Mouse (Mus musculus): ENCODE results near the gene Kif26b.
A peak's percentile ranks its signal among the peaks of the same experiment; 100 is the strongest.

Kif26b gene

GRCm38 (mm10) chr1:178664271-178664969 is 135.5 kb downstream of the Kif26b start:
- DNase-seq (ENCODE audit: low read depth), result no peak

GRCm38 (mm10) chr1:178666524-178666923 is 137.6 kb downstream of the Kif26b start:
- DNase-seq (ENCODE audit: low read depth), result no peak

- no peak for DNase-seq (ENCODE audit: low read depth)
These were observed 138.9 kb downstream of the Kif26b start for GRCm38 (mm10) chr1:178667808-178668207.

GRCm38 (mm10) chr1:178668907-178669306 is 140.0 kb downstream of the Kif26b start:
- DNase-seq (ENCODE audit: low read depth), result no peak

- no peak for DNase-seq (ENCODE audit: low read depth)
These were observed 144.1 kb downstream of the Kif26b start for GRCm38 (mm10) chr1:178673051-178673450.

- no peak for DNase-seq (ENCODE audit: low read depth)
These were observed 144.6 kb downstream of the Kif26b start for GRCm38 (mm10) chr1:178673506-178673905.

GRCm38 (mm10) chr1:178675542-178676252 is 146.8 kb downstream of the Kif26b start:
- DNase-seq (ENCODE audit: low read depth), result no peak

GRCm38 (mm10) chr1:178677160-178677559 is 148.2 kb downstream of the Kif26b start:
- DNase-seq (ENCODE audit: low read depth), result no peak

- DNase-seq (ENCODE audit: low read depth), result no peak
These were observed 148.8 kb downstream of the Kif26b start for GRCm38 (mm10) chr1:178677630-178678221.

- DNase-seq (ENCODE audit: low read depth), result no peak
These were observed 154.7 kb downstream of the Kif26b start for GRCm38 (mm10) chr1:178683631-178684030.

- no peak for DNase-seq (ENCODE audit: low read depth)
These were observed 156.2 kb downstream of the Kif26b start for GRCm38 (mm10) chr1:178684991-178685680.

GRCm38 (mm10) chr1:178686881-178687280 is 158.0 kb downstream of the Kif26b start:
- DNase-seq (ENCODE audit: low read depth), result no peak

- no peak for DNase-seq (ENCODE audit: low read depth)
These were observed 160.6 kb downstream of the Kif26b start for GRCm38 (mm10) chr1:178689512-178689911.

- no peak for DNase-seq (ENCODE audit: low read depth)
These were observed 162.8 kb downstream of the Kif26b start for GRCm38 (mm10) chr1:178691679-178692078.

- no peak for DNase-seq (ENCODE audit: low read depth)
These were observed 171.2 kb downstream of the Kif26b start for GRCm38 (mm10) chr1:178700102-178700501.

- DNase-seq (ENCODE audit: low read depth), result no peak
These were observed 174.6 kb downstream of the Kif26b start for GRCm38 (mm10) chr1:178703496-178703895.

GRCm38 (mm10) chr1:178707925-178708351 is 179.0 kb downstream of the Kif26b start:
- DNase-seq (ENCODE audit: low read depth), result no peak

- DNase-seq (ENCODE audit: low read depth), result peak; percentile 57
These were observed 179.4 kb downstream of the Kif26b start for GRCm38 (mm10) chr1:178708356-178708755.

GRCm38 (mm10) chr1:178712189-178712873 is 183.4 kb downstream of the Kif26b start:
- DNase-seq (ENCODE audit: low read depth), result peak; percentile 83

- DNase-seq (ENCODE audit: low read depth), result no peak
These were observed 185.3 kb downstream of the Kif26b start for GRCm38 (mm10) chr1:178714209-178714608.

GRCm38 (mm10) chr1:178716411-178716810 is 187.5 kb downstream of the Kif26b start:
- DNase-seq (ENCODE audit: low read depth), result no peak

- no peak for DNase-seq (ENCODE audit: low read depth)
These were observed 191.9 kb downstream of the Kif26b start for GRCm38 (mm10) chr1:178720821-178721220.

All from c-Kit-positive CD71-positive TER-119-negative erythroid progenitor cells, embryonic 14.5 days (primary cell).